Mouse (Mus musculus): ENCODE results near the gene Cox10. TPM values are rescaled to one million over a fixed set of nuclear protein-coding genes. Genes with fewer than 3 reads are reported as not detected.

The Cox10 gene
- polyA plus RNA-seq, 1 experiment from 2014 or later, result 22.6 TPM

DNA sequence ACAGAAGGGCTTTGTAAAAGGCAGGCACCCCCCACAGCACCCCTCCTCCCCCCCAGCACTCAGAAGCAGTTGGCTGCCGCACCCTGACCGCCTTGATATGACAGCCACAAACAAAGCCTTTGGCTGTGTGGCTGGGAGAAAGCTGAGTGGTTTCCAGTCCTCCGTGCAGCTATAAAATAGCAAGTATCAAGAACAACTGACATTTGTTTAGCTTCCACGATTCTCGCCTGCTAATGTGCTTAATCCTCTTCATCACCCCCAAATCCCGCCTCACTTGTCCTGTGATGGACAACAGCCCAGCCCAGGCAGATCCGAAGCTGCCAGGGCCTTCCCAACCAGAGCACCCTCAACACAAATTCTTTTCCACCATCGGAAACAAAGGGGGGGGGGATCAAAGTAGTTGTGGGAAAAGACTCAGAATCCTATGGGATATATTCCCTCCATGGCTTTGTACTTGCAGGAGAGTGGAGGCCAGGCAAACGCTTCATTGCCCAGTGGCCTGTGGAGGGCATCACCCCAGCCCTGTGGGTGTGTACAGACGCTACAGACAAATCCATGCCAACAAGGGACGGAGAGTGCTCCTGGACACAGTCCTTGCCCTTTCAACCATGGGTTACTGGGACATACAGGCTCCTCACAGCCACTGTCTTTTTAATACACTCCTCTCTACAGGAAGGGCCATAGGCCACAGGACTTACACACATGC, 109.9 kb downstream of the Cox10 start:
- Histone ChIP-seq H3K36me3 (peaks cover 5% of the 10 kb centered on the region; the same call in 1 of the 2 replicates), H3K4me2 (no peak overlapping the region), H3K27ac (peak overlapping the region; percentile 62), H3K4me1 (replicated peaks) (peaks cover 29% of the 10 kb centered on the region), H3K4me3 (no peak overlapping the region), H3K9me3 (no peaks in the 10 kb centered on the region), H3K9ac (0 out of 2 replicates have a peak overlapping the region, but pooled peaks have one; percentile 19), H3K27me3 (0 out of 2 replicates have a peak, but pooled peaks cover 2% of the 10 kb centered on the region)
- 32% methylated on average over 11 of the region's 11 CpGs for WGBS
- peak; percentile 55 for ATAC-seq (ENCODE audit: low FRiP score)

GRCm38 (mm10) chr11:63968388-63969035, 110.8 kb downstream of the Cox10 start:
- WGBS, result 34% methylated on average over 3 of the region's 3 CpGs
- H3K27me3 ChIP-seq, result 0 out of 2 replicates have a peak, but pooled peaks cover 2% of the 10 kb centered on the region
- no peak overlapping the region for H3K4me2 ChIP-seq
- peaks cover 29% of the 10 kb centered on the region for H3K4me1 ChIP-seq (replicated peaks)
- peak overlapping the region; percentile 62 for H3K27ac ChIP-seq
- H3K9ac ChIP-seq, result 0 out of 2 replicates have a peak overlapping the region, but pooled peaks have one; percentile 19
- no peak for ATAC-seq (ENCODE audit: low FRiP score)
- peaks cover 9% of the 10 kb centered on the region for H3K36me3 ChIP-seq
- H3K9me3 ChIP-seq, result no peaks in the 10 kb centered on the region
- H3K4me3 ChIP-seq, result no peak overlapping the region

GRCm38 (mm10) chr11:63967641-63968387, 111.5 kb downstream of the Cox10 start:
- Histone ChIP-seq H3K36me3 (peaks cover 10% of the 10 kb centered on the region), H3K27ac (no peak overlapping the region), H3K9ac (no peak overlapping the region), H3K4me2 (no peak overlapping the region), H3K4me3 (no peak overlapping the region), H3K4me1 (replicated peaks) (peaks cover 29% of the 10 kb centered on the region), H3K9me3 (no peaks in the 10 kb centered on the region), H3K27me3 (0 out of 2 replicates have a peak, but pooled peaks cover 2% of the 10 kb centered on the region)
- 77% methylated on average over 9 of the region's 9 CpGs for WGBS
- ATAC-seq (ENCODE audit: low FRiP score), result no peak

- ATAC-seq (ENCODE audit: low FRiP score), result no peak
- Histone ChIP-seq H3K36me3 (peaks cover 10% of the 10 kb centered on the region), H3K27ac (0 out of 2 replicates have a peak overlapping the region, but pooled peaks have one; percentile 1), H3K4me3 (no peak overlapping the region), H3K4me2 (no peak overlapping the region), H3K9me3 (no peaks in the 10 kb centered on the region), H3K4me1 (replicated peaks) (peaks cover 29% of the 10 kb centered on the region), H3K27me3 (0 out of 2 replicates have a peak, but pooled peaks cover 2% of the 10 kb centered on the region), H3K9ac (no peak overlapping the region)
- 69% methylated on average over 5 of the region's 5 CpGs for WGBS
These were observed 113.8 kb downstream of the Cox10 start for GRCm38 (mm10) chr11:63965437-63965836.

DNA sequence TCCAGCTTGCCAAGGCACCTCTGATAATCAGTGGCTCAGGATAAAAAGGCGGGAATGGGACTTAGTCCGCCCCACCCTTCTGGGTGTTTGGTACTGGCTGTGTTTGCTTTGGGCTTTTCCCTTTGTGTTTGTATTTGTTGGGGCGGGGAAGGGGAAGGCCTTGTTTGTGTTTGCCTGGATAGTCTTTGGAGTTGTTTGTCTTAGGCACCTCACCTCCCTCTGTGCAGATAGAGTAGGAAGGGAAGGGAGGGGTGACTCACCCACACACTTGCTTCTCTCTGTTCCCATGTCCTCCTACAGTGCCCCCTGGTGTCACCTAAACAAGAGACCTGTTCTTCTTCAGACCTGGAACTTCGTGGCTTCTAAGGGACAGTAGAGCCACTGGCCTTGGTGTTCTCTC, 122.1 kb downstream of the Cox10 start:
- WGBS, result 39% methylated on average over 4 of the region's 4 CpGs
- no peak for ATAC-seq (ENCODE audit: low FRiP score)
- Histone ChIP-seq H3K27ac (no peak overlapping the region), H3K9me3 (no peaks in the 10 kb centered on the region), H3K27me3 (peaks cover 21% of the 10 kb centered on the region; the same call in 1 of the 2 replicates), H3K9ac (no peak overlapping the region), H3K36me3 (no peaks in the 10 kb centered on the region), H3K4me1 (replicated peaks) (peaks cover 26% of the 10 kb centered on the region), H3K4me3 (no peak overlapping the region), H3K4me2 (no peak overlapping the region)

DNA sequence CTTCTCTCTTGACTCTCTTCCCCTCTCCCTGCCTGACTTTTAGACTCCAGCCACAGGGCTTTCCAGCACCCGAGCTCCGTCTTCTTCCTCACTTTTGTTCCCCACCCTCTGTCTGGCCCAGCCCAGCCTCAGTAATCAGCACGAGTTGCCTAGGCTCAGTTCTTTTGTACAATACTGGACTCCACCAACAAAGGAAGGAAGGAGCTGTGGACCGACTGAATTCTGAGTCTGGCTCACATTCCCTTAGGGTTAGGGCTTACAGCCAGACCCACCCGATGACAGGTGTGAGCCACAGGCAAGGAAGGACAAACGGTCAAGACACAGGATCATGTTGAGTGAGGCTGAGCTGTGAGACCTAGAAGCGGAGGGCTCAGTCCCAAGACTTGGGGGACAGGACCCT, 122.5 kb downstream of the Cox10 start:
- WGBS, result 27% methylated on average over 7 of the region's 7 CpGs
- ATAC-seq (ENCODE audit: low FRiP score), result no peak
- Histone ChIP-seq H3K9ac (no peak overlapping the region), H3K27ac (no peak overlapping the region), H3K4me2 (no peak overlapping the region), H3K4me1 (replicated peaks) (peaks cover 31% of the 10 kb centered on the region), H3K9me3 (no peaks in the 10 kb centered on the region), H3K36me3 (no peaks in the 10 kb centered on the region), H3K27me3 (peaks cover 21% of the 10 kb centered on the region; the same call in 1 of the 2 replicates), H3K4me3 (no peak overlapping the region)

GRCm38 (mm10) chr11:63953887-63954286, 125.4 kb downstream of the Cox10 start:
- WGBS, result 88% methylated on average over 2 of the region's 2 CpGs

DNA sequence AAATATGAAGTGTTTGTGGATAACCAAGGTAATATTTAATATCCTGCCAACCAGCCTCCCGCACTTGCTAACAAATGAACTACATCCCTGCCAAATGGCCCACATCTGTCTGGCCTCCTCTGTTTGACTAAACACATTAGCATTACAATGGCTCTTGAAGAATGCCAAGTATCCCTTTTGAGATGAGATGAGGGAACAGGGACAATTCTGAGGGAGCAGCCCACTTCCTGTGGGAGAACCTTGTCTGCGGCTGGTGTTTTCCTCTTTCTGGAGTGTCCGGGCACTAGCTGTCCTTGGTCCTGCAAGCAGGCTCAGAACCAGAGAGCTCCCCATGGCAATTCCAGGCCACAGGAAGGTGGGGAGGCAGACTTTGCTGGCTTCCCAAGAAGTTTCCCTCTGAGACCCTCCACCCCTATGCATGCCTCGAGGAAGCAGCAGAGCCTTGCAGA, 126.5 kb downstream of the Cox10 start:
- H3K9ac ChIP-seq, result peak overlapping the region; percentile 55; the same call in 1 of the 2 replicates
- peaks cover 36% of the 10 kb centered on the region for H3K4me1 ChIP-seq (replicated peaks)
- H3K27me3 ChIP-seq, result peaks cover 39% of the 10 kb centered on the region
- peak overlapping the region; percentile 18; the same call in 1 of the 2 replicates for H3K27ac ChIP-seq
- no peaks in the 10 kb centered on the region for H3K9me3 ChIP-seq
- H3K4me2 ChIP-seq, result peak overlapping the region; percentile 49
- no peaks in the 10 kb centered on the region for H3K36me3 ChIP-seq
- WGBS, result 8% methylated on average over 4 of the region's 4 CpGs
- ATAC-seq (ENCODE audit: low FRiP score), result peak; percentile 32; the same call in 1 of the 2 replicates
- H3K4me3 ChIP-seq, result no peak overlapping the region

More at GRCm38 (mm10) chr11:63953887-63954286, 125.4 kb downstream of the Cox10 start:
- no peak for ATAC-seq (ENCODE audit: low FRiP score)
- Histone ChIP-seq H3K9ac (no peak overlapping the region), H3K4me2 (no peak overlapping the region), H3K27me3 (peaks cover 35% of the 10 kb centered on the region), H3K36me3 (no peaks in the 10 kb centered on the region), H3K4me3 (no peak overlapping the region), H3K27ac (no peak overlapping the region), H3K9me3 (no peaks in the 10 kb centered on the region), H3K4me1 (replicated peaks) (peaks cover 36% of the 10 kb centered on the region)

- no peaks in the 10 kb centered on the region for H3K9me3 ChIP-seq
- peaks cover 36% of the 10 kb centered on the region for H3K4me1 ChIP-seq (replicated peaks)
- H3K36me3 ChIP-seq, result no peaks in the 10 kb centered on the region
- H3K4me3 ChIP-seq, result peak overlapping the region; percentile 19
- WGBS, result 4% methylated on average over 19 of the region's 19 CpGs
- H3K27ac ChIP-seq, result peak overlapping the region; percentile 18; the same call in 1 of the 2 replicates
- H3K4me2 ChIP-seq, result peak overlapping the region; percentile 49
- peak overlapping the region; percentile 55 for H3K9ac ChIP-seq
- peak; percentile 79 for ATAC-seq (ENCODE audit: low FRiP score)
- peaks cover 34% of the 10 kb centered on the region for H3K27me3 ChIP-seq
These were observed 127.2 kb downstream of the Cox10 start for GRCm38 (mm10) chr11:63951831-63952631.

- H3K4me2 ChIP-seq, result no peak overlapping the region
- H3K9ac ChIP-seq, result no peak overlapping the region
- no peak overlapping the region for H3K27ac ChIP-seq
- no peak for ATAC-seq (ENCODE audit: low FRiP score)
- H3K36me3 ChIP-seq, result no peaks in the 10 kb centered on the region
- peaks cover 33% of the 10 kb centered on the region for H3K27me3 ChIP-seq
- H3K4me3 ChIP-seq, result no peak overlapping the region
- 88% methylated on average over 11 of the region's 11 CpGs for WGBS
- no peaks in the 10 kb centered on the region for H3K9me3 ChIP-seq
- peaks cover 22% of the 10 kb centered on the region for H3K4me1 ChIP-seq (replicated peaks)
These were observed 130.9 kb downstream of the Cox10 start for GRCm38 (mm10) chr11:63948371-63948770.

GRCm38 (mm10) chr11:63947024-63947423, 132.2 kb downstream of the Cox10 start:
- no peak overlapping the region for H3K9ac ChIP-seq
- 97% methylated on average over 2 of the region's 2 CpGs for WGBS
- no peak overlapping the region for H3K4me2 ChIP-seq
- peaks cover 30% of the 10 kb centered on the region for H3K27me3 ChIP-seq
- H3K9me3 ChIP-seq, result no peaks in the 10 kb centered on the region
- no peak for ATAC-seq (ENCODE audit: low FRiP score)
- H3K4me3 ChIP-seq, result no peak overlapping the region
- H3K4me1 ChIP-seq (replicated peaks), result peaks cover 8% of the 10 kb centered on the region
- no peaks in the 10 kb centered on the region for H3K36me3 ChIP-seq
- H3K27ac ChIP-seq, result no peak overlapping the region

Data from hindbrain, embryonic 13.5 days (tissue).